Mouse (Mus musculus) kidney, postnatal 4 days (tissue): ENCODE data around the gene Ankrd55.
"Not testable (repeated sequence)": the region's sequence is repeated elsewhere in the genome, so short reads cannot be mapped to it uniquely, and the experiment has no call there.

Experiments used
- DNase-seq, 2 experiments: peaks; one replicate each; pipeline ENCODE4 v3.0.0; 2021; ENCODE audit warnings: mixed read lengths in 2 of 2

Ankrd55 gene

DNA sequence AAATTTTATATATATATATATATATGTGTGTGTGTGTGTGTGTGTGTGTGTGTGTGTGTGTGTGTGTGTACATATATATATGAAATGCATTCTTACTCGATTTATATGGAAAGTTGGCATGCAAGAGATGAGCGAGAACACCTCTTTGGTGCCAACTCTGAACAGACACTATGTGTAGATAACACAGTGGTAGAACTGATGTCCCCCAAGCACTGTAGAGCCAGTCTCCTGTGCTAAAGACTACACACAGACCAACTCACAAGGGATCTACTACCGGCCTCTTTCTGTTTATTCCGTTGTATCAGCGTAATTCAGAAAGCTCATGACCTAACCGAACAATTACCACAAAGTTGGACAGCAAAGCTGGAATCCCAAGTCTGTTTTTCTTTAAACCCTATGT lies 6.2 kb downstream of the Ankrd55 start:
- no peak for DNase-seq

DNA sequence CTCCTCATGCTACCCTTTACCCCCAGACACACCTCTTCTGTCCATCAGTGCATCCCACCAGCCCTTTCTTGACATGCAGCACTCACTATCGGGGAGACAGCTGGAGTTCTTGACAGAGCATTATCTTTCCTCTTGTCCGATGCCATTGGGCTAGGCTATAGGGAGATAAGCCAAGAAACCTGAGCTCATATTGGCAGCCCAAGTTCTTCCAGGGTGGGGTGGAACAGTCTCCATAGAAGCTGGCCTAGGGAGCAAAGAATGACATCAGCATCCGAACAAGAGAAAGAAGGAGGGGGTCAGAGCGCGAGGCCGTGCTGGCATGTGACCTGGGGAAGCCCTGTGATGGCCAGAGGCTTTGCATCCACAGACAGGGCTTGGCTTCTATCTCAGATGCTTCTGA lies 9.5 kb downstream of the Ankrd55 start:
- DNase-seq: no peak

DNA sequence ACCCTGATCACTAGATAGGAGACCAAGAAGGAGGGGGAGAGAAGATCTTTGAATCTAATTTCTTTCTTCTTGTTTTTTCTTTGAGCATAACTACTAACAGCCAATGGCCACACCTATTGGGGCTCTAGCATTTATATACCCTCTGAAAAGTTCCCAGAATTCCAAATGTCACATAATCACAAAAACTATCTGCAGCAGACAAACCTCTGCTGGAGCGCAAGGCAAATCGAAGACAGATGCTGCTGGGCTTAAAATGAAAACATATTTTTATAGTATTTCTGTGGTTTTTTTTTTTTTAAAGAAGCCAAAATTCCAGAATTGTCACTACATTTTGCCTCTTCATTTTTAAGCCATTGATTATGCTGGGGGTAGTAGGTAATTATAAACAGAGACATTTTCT lies 15.2 kb downstream of the Ankrd55 start:
- DNase-seq: no peak

DNA sequence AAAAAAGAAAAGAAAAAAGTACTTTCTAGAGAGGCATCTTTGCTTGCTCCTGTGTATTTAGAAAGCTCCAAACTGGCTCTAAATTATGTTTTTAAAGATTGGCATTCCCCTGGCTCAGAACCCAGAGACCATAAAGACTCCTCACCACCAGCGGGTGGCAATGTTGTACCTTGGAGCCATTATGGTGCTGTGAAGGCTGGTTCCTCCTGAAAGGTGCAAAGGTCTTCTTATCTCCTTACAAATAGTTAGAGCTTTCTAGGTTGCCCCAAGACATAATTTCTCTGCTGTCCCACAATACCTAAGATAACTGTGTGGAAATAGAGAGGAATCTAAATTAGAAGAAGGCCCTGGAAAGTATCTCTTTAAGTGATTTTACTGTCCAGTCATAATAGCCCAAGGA lies 20.4 kb downstream of the Ankrd55 start:
- peak; percentile 71 to 76 for DNase-seq

DNA sequence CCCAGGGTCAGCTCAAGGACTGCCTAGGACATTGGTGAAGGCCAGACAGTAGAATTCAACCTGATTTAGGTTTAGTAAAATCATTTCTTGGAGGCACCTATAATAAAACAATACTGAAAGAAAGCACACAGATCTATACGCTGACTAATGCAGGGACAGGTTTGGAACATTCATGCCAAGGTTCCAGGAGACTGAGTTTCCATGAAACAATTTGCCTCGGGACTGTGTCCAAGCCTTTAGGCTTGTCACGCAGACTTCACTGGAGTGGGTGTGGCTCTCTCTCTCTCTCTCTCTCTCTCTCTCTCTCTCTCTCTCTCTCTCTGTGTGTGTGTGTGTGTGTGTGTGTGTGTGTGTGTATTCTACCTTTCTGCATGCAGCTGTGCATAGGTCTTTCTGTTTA lies 23.4 kb downstream of the Ankrd55 start:
- DNase-seq: not testable (repeated sequence)

DNA sequence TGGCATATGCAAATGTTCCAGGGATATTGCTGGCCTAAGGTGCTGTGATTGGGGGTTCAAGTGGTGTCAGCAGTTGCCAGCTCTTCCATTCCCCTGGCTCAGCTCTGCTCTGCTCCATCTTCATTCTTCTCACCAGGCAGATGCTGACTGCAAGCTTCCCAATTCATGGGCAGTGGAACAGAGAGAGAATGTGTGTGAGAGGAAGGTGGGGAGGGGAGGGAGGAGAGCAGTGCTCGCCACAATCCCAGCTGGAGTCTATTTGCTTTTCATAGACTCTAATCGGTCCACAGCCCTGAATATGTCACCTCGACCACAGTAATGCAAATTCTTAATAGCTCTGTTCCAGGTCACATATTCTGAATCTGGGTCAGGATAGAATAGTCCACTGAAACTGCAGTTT lies 27.2 kb downstream of the Ankrd55 start:
- DNase-seq: no peak

DNA sequence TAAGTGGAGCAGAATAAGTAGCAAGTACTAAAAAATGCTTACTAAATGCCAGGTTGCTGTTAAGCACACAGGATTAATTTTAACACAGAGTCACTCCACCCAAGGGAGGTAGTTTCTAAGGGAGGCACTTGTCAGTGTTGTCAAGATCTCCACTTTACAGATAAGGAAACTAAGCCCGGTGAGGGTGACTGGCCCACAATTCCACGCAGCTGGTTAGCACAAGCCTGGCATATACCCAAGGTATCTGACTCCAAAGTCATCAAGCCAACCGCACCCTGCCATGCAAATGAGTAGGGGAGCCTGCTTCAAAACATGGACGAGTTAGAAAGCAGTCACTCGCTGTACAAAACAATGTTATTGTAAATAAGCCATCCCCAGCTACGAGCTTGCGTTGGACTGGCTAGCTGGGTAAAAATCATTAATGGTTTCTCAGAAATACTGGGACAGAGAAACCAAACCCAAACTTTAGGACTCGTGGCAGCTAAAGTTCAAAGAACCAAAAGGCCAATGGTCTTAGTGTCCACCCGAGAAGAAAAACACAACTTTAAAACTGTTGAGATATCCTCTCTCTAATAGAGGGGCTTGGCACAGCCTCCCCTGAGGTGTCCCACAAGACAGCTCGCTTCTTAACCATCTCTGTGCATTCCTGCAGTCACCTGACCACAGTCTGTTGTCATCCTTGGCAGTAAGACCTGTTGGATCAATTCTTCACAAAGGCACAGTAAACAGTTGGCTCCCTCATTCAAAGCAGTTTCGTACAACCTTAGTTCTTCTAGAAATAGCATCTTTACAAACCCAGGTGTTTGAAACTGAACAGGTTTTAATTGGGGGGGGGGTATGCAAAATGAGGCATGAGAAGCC lies 28.6 kb downstream of the Ankrd55 start:
- no peak for DNase-seq

DNA sequence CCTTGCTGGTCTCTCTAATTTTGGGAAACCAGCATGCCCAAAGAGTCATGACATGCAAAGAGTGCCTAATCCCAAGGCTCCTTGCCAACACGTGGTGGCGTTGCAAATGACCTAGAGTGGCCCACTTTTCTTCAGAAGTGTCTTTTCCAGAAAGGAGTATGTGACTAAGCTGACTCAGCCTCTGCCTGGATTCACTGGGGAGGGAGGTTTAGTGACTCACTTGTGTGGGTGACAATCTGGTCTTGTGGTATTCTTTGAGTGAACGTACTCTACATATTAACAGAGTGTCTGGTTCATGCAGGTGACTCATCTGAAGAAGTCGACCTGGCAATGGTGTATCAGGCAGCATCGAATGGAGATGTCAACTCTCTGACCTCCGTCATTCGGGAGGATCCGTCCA lies 29.9 kb downstream of the Ankrd55 start:
- DNase-seq: no peak

DNA sequence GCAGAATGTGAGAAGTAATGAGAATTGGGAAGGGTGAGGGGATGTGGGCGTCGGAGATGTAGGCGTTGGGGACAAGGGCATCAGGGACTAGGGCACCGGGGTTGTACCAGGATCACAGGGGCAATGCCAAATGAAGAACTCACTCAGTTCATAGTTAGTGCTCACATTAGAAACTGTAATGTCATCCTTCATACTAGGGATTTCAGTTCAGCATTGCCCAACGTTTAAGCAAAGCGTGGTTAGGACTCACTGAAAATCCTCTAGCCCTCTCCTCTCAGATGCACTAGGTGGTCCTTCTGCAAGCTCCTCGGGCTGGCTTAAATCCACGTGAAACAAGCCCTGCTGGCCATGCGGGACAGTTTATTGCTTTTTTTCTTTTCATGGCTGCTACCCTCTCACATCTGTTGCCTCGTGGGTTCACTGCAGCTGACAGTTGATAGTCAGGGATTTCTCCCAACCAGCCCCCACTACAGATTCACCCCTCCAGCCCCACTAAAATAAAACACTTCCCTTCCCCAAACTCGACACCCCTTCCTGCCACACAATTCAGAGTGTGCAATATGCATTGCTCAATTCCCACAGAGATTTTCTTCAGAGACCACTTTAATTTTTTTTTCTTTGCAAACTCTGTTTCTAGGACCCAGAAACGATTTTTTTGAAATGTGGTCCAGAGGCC lies 35.5 kb downstream of the Ankrd55 start:
- DNase-seq: no peak

DNA sequence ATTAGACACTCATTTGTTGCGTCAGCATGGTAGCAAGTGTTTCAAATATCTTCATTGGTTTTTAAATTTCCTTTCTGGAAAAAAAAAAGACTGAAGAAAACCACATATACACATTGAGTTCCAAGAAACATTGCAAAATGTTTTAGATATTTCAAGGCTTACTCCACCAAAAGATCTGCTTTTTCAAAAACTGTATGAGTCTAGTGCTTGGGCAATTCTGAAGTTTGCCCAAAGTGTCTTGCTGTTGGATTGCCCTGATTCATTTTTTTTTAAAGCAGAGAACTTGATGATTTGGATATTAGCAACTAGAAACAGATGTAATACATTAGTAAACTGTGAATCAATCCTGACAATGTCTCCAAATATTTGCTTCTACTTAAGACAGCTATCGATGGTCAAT lies 36.9 kb downstream of the Ankrd55 start:
- DNase-seq: no peak

DNA sequence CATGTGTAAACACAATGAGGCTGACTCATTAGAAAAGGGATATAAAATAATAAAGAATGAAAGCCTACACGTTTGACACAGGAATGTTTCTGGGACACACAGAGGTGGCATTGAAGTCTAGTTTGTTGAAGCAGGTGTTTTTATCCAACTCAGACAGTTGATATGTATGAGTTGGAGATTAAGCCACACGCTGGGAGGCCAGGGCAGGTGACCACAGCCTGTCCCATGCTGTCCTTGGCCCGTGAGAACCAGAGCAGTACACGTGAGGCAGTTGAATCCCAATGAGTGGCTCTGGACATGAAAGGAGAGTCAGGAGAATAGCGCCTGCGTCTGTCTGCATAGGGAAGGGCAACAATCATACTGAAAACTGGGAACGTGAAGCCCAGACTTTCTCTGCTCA lies 38.2 kb downstream of the Ankrd55 start:
- DNase-seq: no peak

DNA sequence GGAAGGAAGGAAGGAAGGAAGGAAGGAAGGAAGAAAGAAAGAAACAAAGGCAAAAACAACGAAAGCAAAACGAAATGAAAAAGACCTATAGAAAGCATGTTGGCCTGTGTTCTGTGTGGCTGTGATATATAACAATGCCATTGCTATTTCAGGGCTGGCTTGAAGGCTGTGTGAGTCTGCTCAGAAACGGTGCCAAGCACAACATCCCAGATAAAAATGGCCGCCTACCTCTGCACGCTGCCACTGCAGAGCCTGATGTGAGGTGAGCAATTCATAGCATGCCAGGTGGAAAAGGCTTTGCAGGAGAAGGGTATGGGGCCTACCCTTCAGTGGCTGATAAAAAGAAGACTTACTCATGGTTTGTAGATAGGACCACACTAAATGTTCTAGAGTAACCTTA lies 38.7 kb downstream of the Ankrd55 start:
- no peak for DNase-seq

DNA sequence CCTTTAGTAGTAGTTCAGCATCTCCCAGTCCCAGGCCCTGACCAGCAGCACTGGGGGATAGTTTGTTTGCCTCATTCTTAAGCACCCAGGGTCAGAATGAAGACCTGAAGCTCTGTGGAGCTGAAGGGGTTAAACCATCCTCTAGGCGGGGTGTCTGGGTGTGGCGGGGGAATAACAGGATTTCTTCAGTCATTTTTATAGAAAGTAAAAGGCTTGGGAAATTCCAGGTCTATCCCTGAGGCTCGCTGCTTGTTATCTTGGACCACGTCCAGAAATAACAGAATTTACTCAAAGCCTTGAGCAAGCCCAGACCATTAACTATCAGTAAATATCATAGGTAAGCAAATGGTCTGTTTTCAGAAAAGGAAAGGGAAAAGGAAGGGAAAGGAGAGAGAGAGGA lies 39.3 kb downstream of the Ankrd55 start:
- no peak for DNase-seq

DNA sequence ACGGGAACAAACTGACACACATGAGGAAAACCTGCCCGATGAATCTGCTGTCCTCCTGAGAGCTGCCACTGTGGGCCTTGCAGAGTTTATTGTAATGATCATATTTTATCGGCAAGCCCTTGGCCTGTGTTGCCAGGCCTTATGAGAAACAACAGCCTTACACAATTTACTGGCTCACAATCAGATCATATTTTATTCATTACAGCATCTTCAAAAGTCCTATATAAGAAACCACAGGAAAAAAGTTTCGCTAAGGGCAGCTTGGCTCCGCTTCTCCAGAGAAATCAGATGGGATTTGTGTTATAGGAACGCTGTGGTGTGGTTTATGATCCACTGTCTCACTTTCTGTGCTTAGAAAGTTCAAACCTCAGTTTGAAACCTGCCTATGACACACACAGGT lies 42.0 kb downstream of the Ankrd55 start:
- DNase-seq: no peak

DNA sequence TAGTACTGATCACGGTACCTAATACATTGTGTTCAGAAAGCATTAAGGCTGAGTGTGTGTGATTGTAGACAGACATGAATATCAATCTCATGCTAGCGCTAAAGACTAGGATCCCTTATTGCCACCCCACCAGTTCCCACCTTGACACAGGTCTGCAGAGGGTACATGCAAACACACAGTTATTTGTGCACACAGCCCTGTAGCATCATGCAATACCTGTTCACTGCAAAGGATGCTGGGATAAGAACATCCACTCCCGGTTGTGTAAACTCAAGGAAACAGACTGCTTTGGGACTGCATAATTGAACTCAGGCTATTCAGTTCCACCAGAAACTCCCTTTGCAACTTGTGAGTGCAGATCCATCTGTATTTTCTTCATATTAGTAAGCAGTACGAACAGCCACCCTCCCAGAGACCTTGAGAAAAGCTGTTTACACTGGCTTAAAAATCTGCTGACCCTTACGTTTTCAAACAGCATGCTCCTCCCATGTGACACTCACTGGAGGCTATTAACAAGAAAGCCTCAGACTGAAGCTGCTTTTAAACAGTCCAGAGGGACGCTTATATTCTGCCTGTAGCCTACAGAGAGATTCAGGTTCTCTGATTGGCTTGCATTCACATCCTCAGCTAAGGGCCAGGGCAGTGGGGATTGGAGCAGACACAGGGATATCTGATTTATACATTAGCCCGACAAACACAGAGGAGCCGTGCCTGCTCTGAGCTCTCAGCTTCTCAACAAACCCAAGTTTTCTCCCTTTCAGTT lies 42.8 kb downstream of the Ankrd55 start:
- peak; percentile 34 to 36 for DNase-seq

DNA sequence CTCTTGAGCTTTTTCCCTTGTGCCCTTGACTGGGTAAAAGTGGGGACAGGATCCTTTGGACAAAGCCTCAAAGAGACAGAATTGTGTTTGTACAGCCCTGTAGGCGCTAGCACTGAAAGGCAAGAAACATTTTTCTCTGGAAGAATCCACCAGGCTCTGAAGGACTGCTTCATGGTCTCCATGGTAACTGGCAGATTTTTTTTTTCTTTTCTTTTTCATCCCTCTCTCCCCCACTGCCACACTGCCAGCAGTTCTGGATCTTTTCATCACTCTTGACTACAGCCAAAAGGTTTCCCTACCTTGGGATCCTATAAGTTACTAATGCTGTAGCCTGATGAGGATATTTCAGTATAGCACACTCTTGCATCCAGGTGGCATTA lies 43.4 kb downstream of the Ankrd55 start:
- no peak for DNase-seq

DNA sequence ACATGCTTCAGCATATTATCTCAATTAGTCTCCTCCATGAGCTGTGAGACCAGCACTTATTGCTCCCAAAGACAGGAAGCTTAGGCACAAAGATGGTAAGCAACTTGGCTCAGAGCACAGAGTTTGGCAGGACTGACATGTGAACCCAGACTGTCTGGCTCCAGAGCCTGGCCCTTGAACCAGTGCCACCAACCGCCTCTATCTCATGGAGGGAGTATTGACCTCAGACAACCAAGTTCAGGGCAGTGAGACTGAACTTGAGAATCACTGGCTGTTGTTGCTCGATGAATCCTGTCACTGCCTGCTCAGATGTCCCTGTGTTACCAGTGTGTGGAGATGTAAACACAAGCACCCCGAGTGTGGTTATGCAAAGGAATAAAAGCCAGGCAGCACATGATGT lies 47.3 kb downstream of the Ankrd55 start:
- DNase-seq: no peak

DNA sequence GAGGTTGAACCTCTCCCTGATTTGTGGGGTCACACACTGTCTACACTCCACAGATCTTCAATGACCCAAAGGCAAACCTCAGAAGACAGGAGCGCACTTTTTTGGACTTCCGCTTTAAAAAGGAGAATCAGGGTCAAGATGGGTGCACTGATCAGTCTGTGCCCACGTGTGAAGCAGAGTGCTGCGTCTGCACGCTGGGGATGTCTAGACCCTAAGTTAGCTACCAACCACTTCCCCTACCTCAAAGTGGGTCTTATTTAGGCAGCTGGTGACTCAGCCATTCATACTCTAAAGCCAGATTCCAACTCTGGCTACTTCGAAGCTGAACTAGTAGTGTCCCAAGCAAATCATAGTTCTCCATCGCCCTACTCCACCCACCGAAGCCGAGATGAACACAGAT lies 48.9 kb downstream of the Ankrd55 start:
- no peak for DNase-seq

DNA sequence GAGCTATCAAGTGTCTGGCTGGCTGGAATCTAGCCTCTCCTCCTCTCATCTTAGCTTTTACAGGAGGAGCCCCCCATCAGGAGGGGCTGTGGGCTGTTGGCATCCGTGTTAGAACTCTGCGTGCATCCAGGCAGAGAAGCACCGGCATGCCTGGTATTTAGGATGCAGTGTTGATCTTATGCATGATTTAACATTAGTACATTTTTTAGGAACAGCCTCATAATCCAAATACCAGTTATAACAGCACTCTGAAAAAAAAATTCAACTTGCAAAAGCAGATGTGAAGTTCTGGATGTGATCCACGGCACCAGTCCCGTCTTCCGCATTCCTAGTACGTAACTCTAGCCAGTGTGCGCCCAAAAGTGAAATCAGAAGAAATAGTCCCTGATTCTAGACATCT lies 52.0 kb downstream of the Ankrd55 start:
- peak; percentile 43 to 51 for DNase-seq

DNA sequence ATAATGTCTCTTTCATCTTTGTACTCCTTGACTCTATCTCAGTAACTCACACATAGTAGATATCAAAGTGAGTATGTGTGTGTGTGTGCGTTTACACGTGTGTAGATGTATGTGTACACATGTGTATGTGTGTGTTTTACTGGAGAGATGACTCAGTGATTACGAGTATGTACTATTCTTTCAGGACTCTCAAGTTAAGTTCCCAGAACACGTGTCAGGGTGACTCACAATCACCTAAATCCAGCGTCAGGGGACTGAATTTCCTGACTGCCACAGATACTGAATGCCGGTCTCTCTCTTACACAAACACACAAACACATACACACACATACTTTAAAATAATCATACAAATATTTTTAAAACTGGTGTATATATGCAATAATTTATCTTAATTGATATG lies 52.5 kb downstream of the Ankrd55 start:
- DNase-seq: no peak

DNA sequence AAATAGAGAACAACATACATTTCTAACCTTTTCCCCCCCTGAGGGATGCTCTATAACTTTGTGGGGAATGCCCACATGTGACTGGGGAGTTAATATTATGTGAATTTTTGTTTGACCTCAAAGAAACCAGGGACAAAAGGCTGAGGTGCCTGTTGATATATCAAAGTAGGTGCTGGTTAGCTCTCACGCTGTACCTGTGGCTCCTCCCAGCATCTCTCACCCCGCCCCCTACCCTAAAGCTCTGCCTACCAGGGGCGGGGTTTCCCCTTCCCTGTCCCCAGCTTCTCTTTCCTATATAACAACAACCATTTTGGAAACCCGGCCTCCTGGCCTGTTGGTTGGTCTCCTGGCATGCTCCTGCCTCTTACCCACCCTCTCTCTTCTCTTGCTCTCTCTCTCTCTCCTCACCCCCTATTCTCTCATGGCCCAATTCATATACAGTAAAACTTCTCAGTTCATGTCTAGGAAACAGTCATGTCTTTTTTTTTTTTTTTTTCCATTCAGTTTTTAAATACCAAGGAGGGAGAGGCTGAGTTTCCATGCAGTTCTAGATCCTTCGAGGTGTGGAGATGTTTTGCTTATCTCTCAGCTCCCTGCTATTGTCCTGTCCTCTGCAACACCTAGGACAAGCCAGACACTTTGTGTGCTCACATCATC lies 54.8 kb downstream of the Ankrd55 start:
- DNase-seq: no peak

DNA sequence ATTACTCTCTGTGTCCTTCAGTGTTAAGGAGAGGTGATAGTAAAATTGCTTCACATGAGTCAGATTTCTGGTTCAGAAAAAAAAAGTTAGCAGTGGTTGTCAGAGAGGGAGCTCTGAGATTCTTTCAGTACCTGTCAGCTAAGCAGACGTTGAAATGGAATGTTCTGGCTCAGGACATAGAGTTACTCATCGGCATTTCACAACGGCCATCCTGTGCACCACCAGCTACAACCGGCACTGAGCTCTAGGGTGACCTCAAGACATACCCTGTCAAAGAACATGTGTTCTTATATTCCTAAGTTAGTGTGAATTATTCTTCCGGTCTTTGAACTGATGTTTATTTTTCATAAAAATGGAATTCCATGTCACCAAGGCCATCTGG lies 55.4 kb downstream of the Ankrd55 start:
- DNase-seq: no peak

DNA sequence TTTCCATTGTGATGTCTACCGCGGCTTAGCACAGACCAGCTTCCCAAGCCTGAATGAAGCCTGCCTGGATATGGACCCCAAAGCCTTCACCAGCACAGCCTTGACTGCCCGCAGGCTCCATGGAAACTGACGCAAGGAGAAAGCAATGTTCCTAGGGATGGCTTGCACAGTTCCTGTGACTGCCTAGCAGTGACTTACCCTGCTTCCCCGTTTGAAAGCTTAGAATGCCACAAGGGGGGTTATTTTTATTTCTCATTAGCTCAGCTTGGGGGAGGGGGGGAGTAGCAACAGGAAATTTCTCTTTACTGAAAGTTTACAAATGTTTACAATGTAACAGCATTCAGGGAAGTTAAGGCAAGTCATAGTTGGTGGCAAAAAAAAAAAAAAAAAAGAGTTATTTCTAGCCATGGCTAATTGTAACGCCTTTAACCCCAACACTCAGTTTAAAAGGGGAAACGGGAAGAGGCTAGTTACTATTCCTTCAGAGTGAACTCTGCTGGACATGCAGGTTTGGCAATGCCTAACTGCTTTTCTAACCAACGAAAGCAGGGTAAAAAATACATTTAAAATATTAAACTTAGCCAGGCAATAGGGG lies 56.1 kb downstream of the Ankrd55 start:
- DNase-seq: no peak
